Mouse (Mus musculus) olfactory bulb, adult 2 months (tissue): ENCODE measurements around the gene Plekhg6. TPM values are rescaled to one million over a fixed set of nuclear protein-coding genes. Genes with fewer than 3 reads are reported as not detected.

ENCODE experiments used
- H3K27ac ChIP-seq: fragments of 200-500 bp; 2 replicates; pipeline ENCODE4 v1.5.1; 2012; ENCODE audit warnings: low read depth, low read length; ENCODE audit not compliant: insufficient read depth
- H3K4me1 ChIP-seq: fragments of 200-500 bp; 2 replicates; pipeline ENCODE4 v1.6.1; 2012; ENCODE audit warnings: low read length; ENCODE audit not compliant: control insufficient read depth, insufficient read depth
- H3K4me3 ChIP-seq: fragments of 200-500 bp; 2 replicates; pipeline ENCODE4 v1.5.1; 2012; ENCODE audit warnings: mild to moderate bottlenecking, low read depth, low read length, moderate library complexity; ENCODE audit not compliant: insufficient read depth
- CTCF ChIP-seq: fragments of 200-500 bp; IDR thresholded peaks from 2 replicates; pipeline ENCODE4 v1.5.1; 2012; ENCODE audit warnings: low read depth, mild to moderate bottlenecking, low read length, moderate library complexity; ENCODE audit not compliant: insufficient read depth
- POLR2A ChIP-seq: fragments of 200-500 bp; IDR thresholded peaks from 2 replicates; pipeline ENCODE4 v1.6.1; 2012; ENCODE audit warnings: mild to moderate bottlenecking, low read depth, low read length, moderate library complexity; ENCODE audit not compliant: insufficient read depth
- WGBS: fragments of 180-500 bp; shearing (Covaris S2); methylation state at CpG from one replicate; pipeline ENCODE4 v1.1.7; 2018; 5-methylcytosine and 5-hydroxymethylcytosine counted together
- polyA plus RNA-seq: library from polyadenylated mRNA; stranded (reverse); fragments of >200 nt; gene quantifications from 2 replicates; pipeline ENCODE4 v1.2.4, GENCODE M21; 2012; ENCODE audit warnings: low replicate concordance; ENCODE audit not compliant: missing spikeins, insufficient read depth, insufficient read length

Gene Plekhg6
- polyA plus RNA-seq, 1 experiment = not detected

DNA sequence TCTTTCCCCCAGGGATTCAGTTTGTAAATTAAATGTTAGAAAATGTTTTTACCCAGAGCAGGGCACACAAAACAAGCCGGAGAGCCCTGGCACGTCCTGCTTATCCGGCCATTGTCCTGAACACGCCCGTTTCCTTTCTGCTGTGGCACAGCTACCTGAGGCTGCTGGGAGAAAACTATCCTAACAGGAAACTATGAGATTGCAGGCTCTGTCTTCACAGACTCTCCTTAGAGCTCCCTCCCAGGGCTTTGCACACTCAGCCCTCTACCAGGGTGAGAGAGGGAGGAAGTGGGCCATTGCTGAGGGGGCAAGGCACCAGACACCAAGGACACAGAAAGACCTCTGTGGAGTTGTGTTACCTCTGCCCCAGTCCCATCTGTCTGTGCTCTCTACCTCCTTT is 40.3 kb downstream of the Plekhg6 start:
- 86% methylated on average over 5 of the region's 5 CpGs for WGBS
- TF ChIP-seq CTCF = no peak
- no peak for TF ChIP-seq POLR2A
- no peak overlapping the region for H3K27ac ChIP-seq
- H3K4me3 ChIP-seq = no peak overlapping the region
- peaks cover 3% of the 10 kb centered on the region; the same call in 1 of the 2 replicates for H3K4me1 ChIP-seq

DNA sequence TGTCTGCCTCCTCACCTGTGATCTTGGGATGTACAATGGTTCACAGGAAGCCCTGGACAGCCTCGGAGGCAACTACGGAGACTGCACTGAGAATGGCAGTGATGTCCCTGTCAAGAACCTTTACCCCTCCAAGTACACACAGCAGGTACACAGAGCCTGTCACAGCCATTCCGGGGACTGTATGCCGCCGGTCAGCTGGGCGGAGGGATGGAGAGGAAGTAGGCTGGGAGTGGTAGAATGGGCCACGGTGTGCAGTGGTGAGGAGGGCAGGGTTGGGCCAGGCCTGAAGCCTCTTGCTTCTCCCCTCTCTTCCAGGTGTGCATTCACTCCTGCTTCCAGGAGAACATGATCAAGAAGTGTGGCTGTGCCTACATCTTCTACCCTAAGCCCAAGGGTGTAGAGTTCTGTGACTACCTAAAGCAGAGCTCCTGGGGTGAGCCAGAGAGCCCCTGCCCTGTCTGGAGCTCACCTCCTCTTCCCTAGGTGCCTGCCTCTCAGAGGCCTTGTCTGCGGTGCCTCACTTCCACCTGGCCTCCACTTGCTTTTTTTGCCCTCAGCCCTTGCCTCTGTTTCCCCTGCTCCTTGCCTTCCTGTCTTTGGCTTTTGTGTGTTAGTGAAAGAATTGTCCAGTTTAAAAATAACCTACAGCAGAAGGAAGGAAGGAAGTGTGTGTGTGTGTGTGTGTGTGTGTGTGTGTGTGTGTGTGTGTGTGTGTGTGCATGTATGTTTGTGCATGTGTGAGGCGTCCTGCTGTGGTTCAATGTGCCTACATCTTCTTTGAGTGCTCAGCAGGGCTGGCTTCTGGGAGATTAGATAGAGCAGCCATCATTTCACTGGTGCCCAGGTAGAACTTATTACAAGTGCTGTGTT is 41.6 kb downstream of the Plekhg6 start:
- Histone ChIP-seq H3K27ac (no peak overlapping the region), H3K4me1 (peaks cover 3% of the 10 kb centered on the region; the same call in 1 of the 2 replicates), H3K4me3 (no peak overlapping the region)
- 86% methylated on average over 9 of the region's 9 CpGs for WGBS
- TF ChIP-seq POLR2A (no peak), CTCF (no peak)

DNA sequence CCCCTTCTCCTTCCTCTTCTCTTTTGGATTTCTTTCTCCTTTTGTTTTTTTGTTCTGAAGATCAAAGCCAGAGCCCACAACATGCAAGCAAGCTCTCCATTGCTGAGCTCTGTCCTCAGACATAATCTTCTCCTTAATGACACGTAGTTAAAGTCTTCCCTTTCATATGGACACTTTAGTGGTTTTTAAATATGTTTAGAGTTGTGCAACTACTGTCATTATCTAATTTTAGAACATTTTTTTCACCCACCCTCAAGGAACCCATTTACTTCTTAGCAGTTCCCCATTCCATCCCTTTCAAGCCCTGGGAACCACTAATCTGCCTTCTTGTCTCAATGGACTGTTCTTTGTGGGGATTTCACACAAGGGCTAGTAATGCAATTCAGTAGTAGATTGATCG is 46.2 kb downstream of the Plekhg6 start:
- Histone ChIP-seq H3K4me3 (no peak overlapping the region), H3K4me1 (peaks cover 7% of the 10 kb centered on the region; the same call in 1 of the 2 replicates), H3K27ac (no peak overlapping the region)
- 76% methylated on average over 2 of the region's 2 CpGs for WGBS
- no peak for TF ChIP-seq CTCF
- TF ChIP-seq POLR2A = no peak

DNA sequence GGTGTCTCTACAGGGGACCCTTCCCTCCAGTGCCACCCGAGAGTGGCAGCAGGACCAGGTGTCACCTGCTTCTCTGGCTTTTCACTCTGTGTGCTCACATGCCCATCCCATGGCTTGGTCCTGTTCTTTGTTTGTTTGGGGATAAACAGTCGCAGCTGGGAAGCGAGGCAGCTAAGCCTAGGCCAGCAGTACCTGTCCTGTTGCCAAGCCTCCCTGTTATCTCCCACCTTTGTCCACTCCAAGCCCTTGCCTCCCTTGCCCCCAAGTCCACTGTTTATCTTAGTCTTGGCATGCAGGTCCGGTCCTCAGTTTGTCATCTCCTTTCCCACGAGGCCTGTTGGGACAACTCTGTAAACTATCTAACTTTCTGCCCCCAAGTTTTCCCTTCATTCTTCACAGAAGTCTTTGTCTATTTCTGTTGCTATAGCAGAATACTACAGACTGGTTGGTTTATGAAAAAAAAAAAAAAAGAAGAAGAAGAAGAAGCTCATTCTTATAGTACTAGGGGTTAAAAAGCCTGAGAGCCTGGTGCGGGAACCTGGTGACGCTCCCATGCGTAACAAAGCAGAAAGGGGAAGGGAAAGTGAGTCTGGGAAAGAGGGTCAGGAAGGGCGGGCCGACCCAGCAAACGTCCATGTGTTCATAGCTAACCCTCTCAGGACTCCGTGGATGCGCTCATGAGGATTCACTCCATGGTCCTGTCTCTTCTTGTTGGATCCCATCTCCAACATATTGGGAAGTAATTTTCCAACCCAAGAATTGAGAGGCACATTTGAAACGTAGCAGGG is 47.3 kb downstream of the Plekhg6 start:
- H3K4me3 ChIP-seq = no peak overlapping the region
- H3K27ac ChIP-seq = no peak overlapping the region
- peaks cover 7% of the 10 kb centered on the region; the same call in 1 of the 2 replicates for H3K4me1 ChIP-seq
- TF ChIP-seq POLR2A (no peak), CTCF (no peak)
- WGBS = 89% methylated on average over 14 of the region's 14 CpGs

DNA sequence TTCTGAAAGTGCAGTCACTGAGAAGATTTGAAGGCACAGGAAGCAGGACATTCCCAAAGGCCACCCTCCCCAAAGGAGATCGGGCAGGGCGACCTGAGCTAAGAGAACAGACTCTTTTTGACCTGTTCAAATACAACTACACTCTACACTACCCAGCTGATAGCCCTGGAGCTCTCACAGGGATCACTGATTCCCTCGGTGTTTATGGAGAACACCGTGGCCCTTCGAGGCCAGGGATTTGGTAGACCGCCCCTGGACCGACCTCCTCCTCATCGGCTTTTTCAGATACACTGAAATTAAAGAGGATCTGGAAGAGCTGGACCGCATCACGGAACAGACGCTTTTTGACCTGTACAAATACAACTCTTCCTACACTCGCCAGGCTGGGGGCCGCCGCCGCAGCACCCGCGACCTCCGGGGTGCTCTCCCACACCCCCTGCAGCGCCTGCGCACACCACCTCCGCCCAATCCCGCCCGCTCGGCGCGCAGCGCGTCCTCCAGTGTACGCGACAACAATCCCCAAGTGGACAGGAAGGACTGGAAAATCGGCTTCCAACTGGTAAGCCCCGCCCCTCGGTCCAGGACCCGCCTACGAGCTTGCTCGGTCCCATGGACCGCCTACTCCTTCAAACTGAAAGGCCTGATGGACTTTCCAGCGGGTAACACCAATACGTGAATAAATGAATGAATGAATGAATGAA is 49.8 kb downstream of the Plekhg6 start:
- H3K27ac ChIP-seq = no peak overlapping the region
- H3K4me1 ChIP-seq = peaks cover 7% of the 10 kb centered on the region; the same call in 1 of the 2 replicates
- WGBS = 2% methylated on average over 39 of the region's 39 CpGs
- H3K4me3 ChIP-seq = peak overlapping the region; percentile 48
- 0 out of 2 replicates have a peak, but pooled peaks have one; percentile 39 for TF ChIP-seq POLR2A
- no peak for TF ChIP-seq CTCF

DNA sequence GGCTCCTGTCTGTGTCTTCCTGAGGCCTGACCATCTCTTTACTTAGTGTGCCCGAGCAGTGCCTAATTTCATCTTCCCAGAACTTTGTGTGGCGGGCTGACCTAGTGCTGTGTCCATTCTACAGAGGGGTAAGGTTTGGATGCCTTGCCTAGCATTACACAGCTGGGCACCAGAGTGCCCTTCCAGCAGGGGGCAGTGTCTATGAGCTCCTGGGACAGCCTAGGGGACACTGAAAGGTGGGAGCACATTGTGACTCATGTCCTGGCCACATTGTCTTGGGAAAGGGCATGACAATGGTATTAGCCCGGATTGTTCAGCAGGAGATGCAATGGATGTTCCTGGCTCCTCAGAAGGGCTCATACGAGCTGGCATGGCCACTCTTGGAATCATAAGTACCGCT is 52.4 kb downstream of the Plekhg6 start:
- no peak overlapping the region for H3K4me3 ChIP-seq
- 80% methylated on average over 5 of the region's 5 CpGs for WGBS
- H3K27ac ChIP-seq = no peak overlapping the region
- H3K4me1 ChIP-seq = peaks cover 7% of the 10 kb centered on the region; the same call in 1 of the 2 replicates
- TF ChIP-seq CTCF = 0 out of 2 replicates have a peak, but pooled peaks have one; percentile 8
- no peak for TF ChIP-seq POLR2A

DNA sequence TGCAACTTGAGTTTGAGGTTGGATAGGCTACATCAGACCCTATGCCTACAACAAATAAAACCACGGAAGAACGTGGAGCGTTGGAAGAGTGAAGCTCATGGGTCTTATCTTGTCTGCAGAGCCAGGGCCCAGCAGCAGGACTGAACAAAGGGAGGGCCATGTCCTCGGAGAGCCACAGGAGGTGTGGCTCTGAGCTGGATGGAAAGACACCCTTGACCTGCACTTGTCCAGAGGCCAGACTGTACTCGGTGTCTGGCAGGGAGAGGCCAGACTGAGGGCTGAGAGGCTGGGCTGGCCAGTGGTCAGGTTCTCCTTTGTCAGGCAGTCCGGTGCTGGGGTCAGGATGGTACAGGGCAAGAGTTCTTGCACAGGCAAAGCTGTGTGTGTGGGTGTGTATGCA is 55.3 kb downstream of the Plekhg6 start:
- Histone ChIP-seq H3K4me3 (no peak overlapping the region), H3K27ac (no peak overlapping the region), H3K4me1 (peaks cover 23% of the 10 kb centered on the region)
- no peak for TF ChIP-seq POLR2A
- TF ChIP-seq CTCF = no peak
- WGBS = 80% methylated on average over 6 of the region's 6 CpGs

DNA sequence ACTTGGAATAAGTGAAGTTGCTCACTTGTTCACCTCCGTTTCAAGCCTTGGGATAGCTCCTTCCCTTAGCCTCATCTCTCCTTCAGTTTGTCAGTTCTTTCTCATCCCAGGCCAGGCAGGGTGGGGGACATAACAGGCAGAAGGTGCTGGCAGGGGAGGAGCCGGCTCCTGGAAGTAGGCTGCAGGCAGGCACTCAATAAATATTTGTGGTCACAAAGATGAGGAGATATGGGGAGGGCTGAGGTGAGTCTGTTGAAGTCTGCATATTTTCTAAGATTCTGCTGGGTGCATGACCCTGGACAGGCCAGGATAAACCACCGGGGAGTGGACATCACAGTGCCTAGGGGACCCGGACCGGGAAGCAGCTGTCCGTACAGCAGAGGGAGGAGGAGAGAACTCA is 57.0 kb downstream of the Plekhg6 start:
- H3K4me1 ChIP-seq = peaks cover 23% of the 10 kb centered on the region
- H3K27ac ChIP-seq = no peak overlapping the region
- TF ChIP-seq POLR2A (no peak), CTCF (no peak)
- H3K4me3 ChIP-seq = no peak overlapping the region
- WGBS = 89% methylated on average over 6 of the region's 6 CpGs
